Mouse (Mus musculus) splenic B cell, adult 2 months (primary cell): ENCODE results near the gene H2afz.
"Not testable (repeated sequence)": the region's sequence is repeated elsewhere in the genome, so short reads cannot be mapped to it uniquely, and the experiment has no call there.

ENCODE experiments used
- DNase-seq: peaks from one replicate; pipeline ENCODE4 v3.0.0-alpha.2; 2011; ENCODE audit warnings: low read depth, low spot score
- H3K27me3 ChIP-seq: 2 replicates; pipeline ENCODE4 v1.6.1; 2012; ENCODE audit warnings: mild to moderate bottlenecking, low read length, moderate library complexity, mixed read lengths; ENCODE audit not compliant: control insufficient read depth, poor library complexity, insufficient read depth, severe bottlenecking
- H3K36me3 ChIP-seq: 2 replicates; pipeline ENCODE4 v1.6.1; 2012; ENCODE audit warnings: mild to moderate bottlenecking, low read length, moderate library complexity, mixed read lengths; ENCODE audit not compliant: control insufficient read depth, poor library complexity, insufficient read depth, severe bottlenecking

Gene H2afz

DNA sequence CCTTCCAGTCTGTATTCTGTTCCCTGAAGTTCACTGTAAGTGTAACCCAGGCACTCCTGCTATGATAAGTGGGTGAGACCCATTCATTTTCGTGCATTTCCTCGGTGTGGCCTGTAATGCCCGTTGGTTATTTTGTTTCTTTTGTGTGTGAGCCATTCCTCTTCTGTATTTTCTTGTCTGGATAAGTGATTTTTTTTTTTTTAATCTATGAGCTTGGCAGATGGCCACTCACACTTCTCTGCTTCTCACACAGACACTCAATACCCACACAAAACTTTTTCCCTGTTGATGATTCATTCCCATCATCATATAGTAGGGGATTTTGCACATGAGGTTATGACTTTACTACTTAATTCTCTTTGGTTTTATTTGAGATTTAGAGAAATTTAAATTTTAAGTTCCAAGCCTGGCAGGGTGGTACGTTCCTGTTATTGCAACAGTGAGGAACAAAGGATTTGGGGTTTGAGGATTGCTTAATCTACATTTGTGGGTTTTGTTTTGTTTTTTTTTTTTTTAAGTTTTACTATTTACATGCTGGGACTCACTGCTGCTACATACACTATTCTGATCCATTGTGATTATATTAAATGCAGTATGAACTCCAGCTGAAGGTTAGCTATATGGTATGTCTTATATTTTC lies 15.9 kb downstream of the H2afz start:
- H3K27me3 ChIP-seq: no peaks in the 10 kb centered on the region
- no peaks in the 10 kb centered on the region for H3K36me3 ChIP-seq
- no peak for DNase-seq

DNA sequence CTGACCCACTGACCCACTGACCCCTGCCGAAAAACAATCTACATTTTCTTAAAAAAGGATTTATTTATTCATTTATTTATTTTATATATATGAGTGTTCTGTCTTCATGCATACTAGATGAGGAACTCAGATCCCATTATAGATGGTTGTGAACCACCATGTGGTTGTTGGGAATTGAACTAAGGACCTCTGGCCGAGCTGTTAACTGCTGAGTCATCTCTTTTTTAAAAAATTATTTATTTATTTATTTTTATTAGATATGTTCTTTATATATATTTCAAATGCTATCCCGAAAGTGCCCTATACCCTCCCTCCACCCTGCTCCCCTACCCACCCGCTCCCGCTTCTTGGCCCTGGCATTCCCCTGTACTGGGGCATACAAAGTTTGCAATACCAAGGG lies 16.8 kb downstream of the H2afz start:
- no peaks in the 10 kb centered on the region for H3K36me3 ChIP-seq
- no peaks in the 10 kb centered on the region for H3K27me3 ChIP-seq
- no peak for DNase-seq

DNA sequence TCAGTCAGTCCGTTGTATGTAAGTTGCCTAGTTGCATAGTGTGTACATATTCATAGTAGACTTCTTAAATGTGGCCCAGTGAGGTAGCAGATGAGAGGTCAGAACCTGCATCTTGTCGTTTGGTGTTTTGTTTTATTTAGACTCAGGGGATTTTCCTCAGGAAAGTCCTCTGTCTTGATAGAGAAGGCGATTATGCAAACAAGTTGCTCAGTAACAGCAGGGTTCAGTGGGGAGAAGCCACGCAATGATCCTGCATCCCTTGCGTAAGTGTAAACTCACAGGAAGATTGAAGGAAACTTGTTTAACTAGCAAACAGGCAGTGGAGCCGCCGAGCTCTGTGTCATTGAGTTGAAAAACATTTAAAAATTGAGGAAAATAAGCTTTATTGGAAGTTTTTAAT lies 23.7 kb downstream of the H2afz start:
- no peak for DNase-seq
- no peaks in the 10 kb centered on the region for H3K27me3 ChIP-seq
- no peaks in the 10 kb centered on the region; the same call in 1 of the 2 replicates for H3K36me3 ChIP-seq

DNA sequence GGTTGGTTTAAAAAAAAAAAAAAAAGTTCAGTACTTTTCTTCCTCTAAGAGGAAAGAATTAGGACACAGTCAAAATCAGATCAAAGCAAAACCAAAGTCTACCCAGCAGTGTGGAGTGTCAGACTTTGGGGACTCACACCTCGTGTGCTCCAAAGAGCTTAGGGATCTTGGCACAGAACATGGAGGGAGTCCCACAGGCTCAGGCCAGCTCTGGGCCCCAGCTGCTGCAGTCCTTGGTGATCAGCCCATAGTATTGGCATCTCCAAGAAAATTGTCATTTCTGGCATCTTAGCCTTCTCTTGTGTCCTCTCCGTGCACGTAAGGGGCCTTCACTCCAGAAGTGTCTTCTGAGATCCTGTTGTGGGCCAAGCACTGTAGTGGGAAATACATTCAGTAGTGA lies 26.8 kb downstream of the H2afz start:
- H3K36me3 ChIP-seq: no peaks in the 10 kb centered on the region; the same call in 1 of the 2 replicates
- H3K27me3 ChIP-seq: no peaks in the 10 kb centered on the region
- no peak for DNase-seq

DNA sequence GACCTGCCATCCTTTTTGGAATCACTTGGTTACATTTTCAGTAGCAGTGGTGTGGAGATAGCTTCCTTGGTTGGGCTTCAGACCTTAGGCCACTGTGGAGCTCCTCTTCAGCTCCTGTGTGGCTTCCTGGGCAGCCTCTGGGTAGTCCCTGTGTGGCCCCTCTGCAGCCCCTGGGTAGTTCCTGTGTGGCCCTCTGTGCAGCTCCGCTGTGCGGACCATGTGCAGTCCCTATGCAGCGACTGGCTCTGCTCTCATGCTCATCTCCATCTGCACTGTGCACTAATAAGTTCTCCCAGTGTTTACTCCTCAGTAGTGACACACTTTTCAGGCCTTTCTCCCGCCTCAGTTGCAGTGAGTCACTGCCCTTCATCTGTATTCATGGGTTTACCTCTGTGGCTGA lies 27.8 kb downstream of the H2afz start:
- no peak for DNase-seq
- Histone ChIP-seq H3K36me3 (no peaks in the 10 kb centered on the region; the same call in 1 of the 2 replicates), H3K27me3 (no peaks in the 10 kb centered on the region)

DNA sequence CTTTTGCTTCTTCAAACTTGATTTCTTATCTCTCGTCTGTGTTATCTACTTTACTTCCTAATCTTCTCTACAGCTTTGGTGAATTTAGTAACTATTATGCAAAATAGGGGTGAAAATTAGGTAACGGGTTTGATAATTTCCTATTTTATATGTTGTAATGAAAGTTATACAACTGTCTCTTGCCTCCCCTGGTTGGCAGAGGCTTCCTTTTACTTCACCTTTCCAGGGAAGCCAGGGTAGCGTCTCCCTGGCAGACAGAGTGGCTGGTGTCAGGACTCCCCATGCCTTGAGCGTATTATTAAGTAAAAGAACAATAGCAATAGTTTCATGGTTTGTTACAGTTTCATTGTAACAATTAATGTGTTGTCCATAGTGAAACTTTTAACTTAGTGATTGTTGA lies 29.5 kb downstream of the H2afz start:
- no peaks in the 10 kb centered on the region for H3K27me3 ChIP-seq
- peaks cover 1% of the 10 kb centered on the region for H3K36me3 ChIP-seq
- no peak for DNase-seq

DNA sequence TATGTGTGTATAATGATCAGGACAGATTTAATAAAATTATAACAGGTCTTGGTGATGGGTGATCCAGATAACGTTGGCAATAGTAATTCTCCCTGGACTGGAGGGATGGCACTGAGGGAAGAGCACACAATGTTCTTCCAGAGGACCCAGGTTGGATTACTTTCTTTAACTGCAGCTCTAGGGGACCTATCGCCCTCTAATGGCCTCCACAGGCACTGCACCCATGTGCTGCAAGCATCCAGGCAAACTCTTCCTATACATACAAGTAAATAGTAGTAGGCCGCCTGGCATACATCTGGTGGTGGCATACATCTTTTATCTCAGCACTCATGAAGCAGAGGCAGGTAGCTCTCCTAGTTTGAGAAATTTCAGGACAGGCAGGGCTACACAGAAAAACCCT lies 30.9 kb downstream of the H2afz start:
- Histone ChIP-seq H3K27me3 (no peaks in the 10 kb centered on the region), H3K36me3 (peaks cover 1% of the 10 kb centered on the region)
- DNase-seq: peak; percentile 43

DNA sequence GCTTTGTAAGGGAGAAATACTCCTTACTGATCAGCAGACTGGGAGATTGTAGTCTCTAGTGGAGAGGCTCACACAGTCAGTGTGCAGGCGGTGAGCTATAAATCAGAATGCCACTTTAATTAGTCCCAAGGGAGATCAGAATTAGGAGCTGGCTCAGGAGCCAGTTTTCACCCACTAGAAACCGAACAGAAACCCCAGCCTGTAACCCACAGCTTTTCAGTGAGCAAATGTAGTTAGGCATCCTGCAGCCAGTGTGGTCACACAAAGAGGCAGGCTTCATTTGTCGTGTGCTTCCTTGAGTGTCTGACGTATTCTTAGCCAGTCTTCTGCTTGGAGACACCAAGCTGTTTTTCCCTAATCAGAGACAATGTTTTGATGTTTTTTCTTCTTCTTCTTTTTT lies 32.1 kb downstream of the H2afz start:
- DNase-seq: no peak
- no peaks in the 10 kb centered on the region for H3K27me3 ChIP-seq

DNA sequence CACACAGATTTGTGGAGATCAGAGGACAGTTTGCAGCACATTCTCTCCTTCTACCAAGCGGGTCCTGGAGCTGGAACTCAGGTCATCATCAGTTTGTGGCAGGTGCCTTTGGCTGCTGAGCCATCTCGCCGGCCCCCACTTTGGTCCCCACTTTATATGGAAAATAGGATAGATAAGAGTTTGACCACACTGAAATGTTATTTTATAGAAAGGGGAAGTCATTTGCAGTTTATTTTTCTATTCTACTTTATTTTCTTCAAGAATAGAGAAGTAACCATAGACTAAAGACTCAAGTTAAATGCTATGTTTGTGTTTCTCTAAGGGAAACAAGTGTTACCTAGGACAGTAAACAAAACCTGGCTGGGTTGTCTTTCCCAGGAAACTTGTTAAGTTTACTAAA lies 32.6 kb downstream of the H2afz start:
- Histone ChIP-seq H3K27me3 (no peaks in the 10 kb centered on the region), H3K36me3 (peaks cover 1% of the 10 kb centered on the region)
- DNase-seq: no peak

More for the DNA sequence above, 32.1 kb downstream of the H2afz start:
- H3K36me3 ChIP-seq: peaks cover 1% of the 10 kb centered on the region

DNA sequence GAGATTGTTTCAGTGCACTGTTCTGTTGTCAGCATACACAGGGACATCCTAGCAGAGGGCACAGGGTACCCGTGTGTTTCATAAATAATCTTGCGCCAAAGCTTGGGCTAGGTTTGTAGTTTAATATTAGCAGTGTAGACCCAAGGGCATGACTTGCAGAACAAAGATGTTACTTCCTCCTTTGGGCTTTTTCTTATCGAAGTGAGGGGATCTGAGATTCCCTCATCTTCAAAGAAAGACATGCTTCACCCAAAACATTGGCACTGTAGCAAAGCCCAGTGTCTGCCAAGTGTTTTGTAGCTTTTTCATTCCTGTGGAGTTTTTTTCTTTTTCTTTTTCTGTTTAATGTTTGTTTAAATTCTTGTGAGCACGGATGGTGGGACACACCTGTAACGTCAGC lies 33.4 kb downstream of the H2afz start:
- H3K36me3 ChIP-seq: peaks cover 1% of the 10 kb centered on the region
- no peaks in the 10 kb centered on the region for H3K27me3 ChIP-seq
- DNase-seq: no peak

DNA sequence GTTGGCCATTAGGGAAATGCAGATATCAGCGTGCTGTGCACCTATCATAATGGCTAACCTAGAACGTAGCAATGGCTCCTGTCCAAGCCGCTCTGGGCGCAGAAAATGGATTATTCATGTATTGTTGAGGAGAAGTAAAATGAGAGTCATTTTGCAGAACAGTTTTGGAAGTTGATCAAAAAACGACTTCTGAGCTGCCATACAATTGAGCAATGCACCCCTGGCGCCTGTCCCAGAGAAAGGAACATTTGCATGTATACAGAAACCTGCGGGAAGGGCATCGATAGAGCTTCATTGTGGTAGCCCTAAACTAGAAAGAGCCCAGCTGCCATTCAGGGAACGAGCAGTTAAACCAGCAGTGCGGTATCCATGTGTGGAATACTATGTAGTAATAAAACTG lies 35.9 kb downstream of the H2afz start:
- DNase-seq: no peak
- Histone ChIP-seq H3K36me3 (peaks cover 1% of the 10 kb centered on the region), H3K27me3 (no peaks in the 10 kb centered on the region)

DNA sequence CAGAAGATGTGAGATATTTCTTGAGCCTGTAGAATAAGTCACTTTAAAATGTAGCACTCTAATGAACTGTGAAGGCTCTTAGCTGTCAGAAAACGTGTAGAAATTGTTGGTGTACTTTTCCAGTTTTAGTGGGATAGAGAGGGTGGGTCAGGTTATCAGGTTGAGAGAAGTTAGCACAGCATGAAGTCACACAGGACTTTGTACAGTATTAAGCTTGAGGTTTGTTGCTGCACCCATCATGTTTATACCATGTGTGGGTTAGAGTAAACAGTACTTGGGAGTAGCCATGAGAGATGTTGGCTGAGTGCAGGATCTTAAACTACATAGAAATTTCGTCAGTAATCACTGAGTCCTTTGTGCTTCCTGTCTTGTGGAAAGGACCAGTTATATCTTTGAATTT lies 48.8 kb downstream of the H2afz start:
- DNase-seq: no peak
- H3K27me3 ChIP-seq: no peaks in the 10 kb centered on the region
- H3K36me3 ChIP-seq: no peaks in the 10 kb centered on the region

DNA sequence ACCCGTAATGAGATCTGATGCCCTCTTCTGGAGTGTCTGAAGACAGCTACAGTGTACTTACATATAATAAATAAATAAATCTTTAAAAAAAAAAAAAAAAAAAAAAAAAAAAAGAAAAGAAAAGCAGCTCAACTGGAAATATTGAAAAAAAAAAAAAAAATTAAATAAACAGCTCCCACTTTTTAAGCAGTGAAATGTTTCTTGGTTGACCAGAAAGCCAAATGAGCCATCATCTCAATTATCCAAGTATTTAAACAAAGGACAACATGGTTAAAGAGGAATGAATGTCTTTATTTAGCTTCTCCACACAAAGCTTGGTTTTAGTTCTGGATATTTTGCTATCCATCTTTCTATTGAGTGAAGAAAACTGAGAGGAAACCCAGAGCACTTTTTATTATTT lies 50.3 kb downstream of the H2afz start:
- not testable (repeated sequence) for DNase-seq, H3K27me3 ChIP-seq

More for the DNA sequence above, 50.3 kb downstream of the H2afz start:
- not testable (repeated sequence) for H3K36me3 ChIP-seq
